21 mouse cellular contexts compared by ENCODE assay signal in genomic region chr1:172535116-172535515, GRCm38 (mm10). TPM values are rescaled to one million over a fixed set of nuclear protein-coding genes. Genes with fewer than 3 reads are reported as not detected.
DNase-seq lines count a peak whose midpoint lies in the region; ATAC-seq lines count a peak whose summit lies in the region.
"Had no signal": no experiment of that assay in that cellular context is flagged by ENCODE, and none has a peak within 500 bp of the region (broad histone marks: within the 10 kb centered on the region; RNA-seq: fewer than 3 reads in every experiment).

No protein-coding gene starts in this region.

- no peak overlapping the region for H3K4me3 ChIP-seq in neural tube, embryonic 13.5 days

- H3K4me2 ChIP-seq in neural tube, embryonic 13.5 days, result no peak overlapping the region

- H3K4me1 ChIP-seq in neural tube, embryonic 13.5 days (replicated peaks), result peaks cover 42% of the 10 kb centered on the region

- peak overlapping the region; percentile 14; the same call in 1 of the 2 replicates for H3K27ac ChIP-seq in neural tube, embryonic 13.5 days (replicated peaks)

- peak; percentile 66 to 73 for DNase-seq in cerebellum, postnatal 10 days
- no peak for DNase-seq in cerebellum, adult 9-10 months
- peak; percentile 56 to 78 for DNase-seq in cerebellum, postnatal 14 days
- DNase-seq in cerebellum, postnatal 4 days (ENCODE audit: low spot score in 2 of 2), result no peak
- DNase-seq in neural tube, embryonic 10.5 days (ENCODE audit: extremely low spot score, low spot score), result no peak
- DNase-seq: adrenal gland, adult 2 months; adrenal gland, adult 8-10 months; adrenal gland, postnatal 10 days; adrenal gland, postnatal 14 days; adrenal gland, postnatal 25 days; adrenal gland, postnatal 36 days; B cell, adult 2 months; cerebellum, adult 11 months; cerebellum, adult 11-12 months; cerebellum, adult 18-20 months had no signal

- 64% methylated on average over 16 of the region's 16 CpGs for WGBS in neural tube, embryonic 13.5 days

- no peaks in the 10 kb centered on the region for H3K9me3 ChIP-seq in neural tube, embryonic 13.5 days
- H3K9me3 ChIP-seq: G1E had no signal

- no peak for ATAC-seq in neural tube, embryonic 13.5 days (ENCODE audit: low read depth)
- ATAC-seq: activated CD4-positive, CD25-positive, alpha-beta regulatory T cell, adult 4 months; CD4-positive, CD25-positive, alpha-beta regulatory T cell, adult 4 months; Patski had no signal

- H3K9ac ChIP-seq in neural tube, embryonic 13.5 days, result no peak overlapping the region

- no peaks in the 10 kb centered on the region for H3K36me3 ChIP-seq in neural tube, embryonic 13.5 days
- H3K36me3 ChIP-seq: G1E had no signal

- H3K27me3 ChIP-seq in neural tube, embryonic 13.5 days, result peaks cover 19% of the 10 kb centered on the region; the same call in 1 of the 2 replicates

RNA-seq across cellular contexts. Expression of gene Cfap45, which starts 14.5 kb away (rescaled TPM):
- 2.5 and 3.1 TPM in 2 replicates for polyA plus RNA-seq in neural tube, embryonic 13.5 days (2015; fragmentation: Nextera tagmentation; extraction: Ambion mirVana)
- polyA plus RNA-seq: C2C12, G1E had no signal

RNA-seq across cellular contexts. Expression of gene Vsig8, which starts 20.6 kb away (rescaled TPM):
- 0.82 and 0.85 TPM in 2 replicates for polyA plus RNA-seq in neural tube, embryonic 13.5 days (2015; fragmentation: Nextera tagmentation; extraction: Ambion mirVana)
- polyA plus RNA-seq: activated CD4-positive, CD25-positive, alpha-beta regulatory T cell, adult 4 months; C2C12; CD4-positive, CD25-positive, alpha-beta regulatory T cell, adult 4 months; G1E had no signal

RNA-seq across cellular contexts. Expression of gene Tagln2, which starts 35.3 kb away (rescaled TPM):
- 160 and 187 TPM in 2 replicates for polyA plus RNA-seq in neural tube, embryonic 13.5 days (2015; fragmentation: Nextera tagmentation; extraction: Ambion mirVana)

RNA-seq across cellular contexts. Expression of gene Igsf9, which starts 53.5 kb away (rescaled TPM):
- 62.6 and 65.9 TPM in 2 replicates for polyA plus RNA-seq in neural tube, embryonic 13.5 days (2015; fragmentation: Nextera tagmentation; extraction: Ambion mirVana)
- polyA plus RNA-seq: activated CD4-positive, CD25-positive, alpha-beta regulatory T cell, adult 4 months; G1E had no signal

RNA-seq across cellular contexts. Expression of gene Slamf8, which starts 55.3 kb away (rescaled TPM):
- polyA plus RNA-seq in neural tube, embryonic 13.5 days (2015; fragmentation: Nextera tagmentation; extraction: Ambion mirVana), result not detected in 2 replicates
- polyA plus RNA-seq: C2C12, G1E, Patski had no signal

Comparison
In these comparisons a context has a peak if more than half of its experiments do, and no peak if none do; other contexts are left out.
1. DNase-seq: peak in cerebellum, postnatal 10 days (2 of 2) and cerebellum, postnatal 14 days (2 of 2); none in cerebellum, adult 9-10 months (single experiment), cerebellum, postnatal 4 days (0 of 2) and neural tube, embryonic 10.5 days (single experiment).